Mouse (Mus musculus): ENCODE results near the gene Otud7b.

DNA sequence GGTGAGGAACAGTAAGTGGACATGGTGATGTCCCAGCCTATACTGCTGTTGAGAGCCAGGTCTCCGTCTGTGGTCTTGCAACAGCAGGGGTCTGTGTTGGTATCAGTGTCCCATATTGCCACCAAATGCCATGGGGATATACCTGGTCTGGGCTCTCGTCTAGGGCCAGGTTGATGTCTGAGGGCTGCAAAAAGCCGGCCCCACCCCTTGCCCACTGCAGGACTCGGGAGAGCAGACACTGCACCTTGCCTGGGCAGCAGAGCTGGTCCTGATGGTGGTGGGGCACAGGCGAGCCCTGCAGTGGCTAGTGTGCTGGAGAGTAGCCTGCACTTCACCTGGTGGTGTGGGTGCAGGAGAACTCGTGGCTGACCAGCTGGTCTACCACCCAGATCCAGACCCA, 26.3 kb upstream of the Otud7b start:
- no peak for TF ChIP-seq CTCF (IDR thresholded peaks at IDR 0.05; ENCODE audit: low read depth, low read length)
- no peak for TF ChIP-seq POLR2A (IDR thresholded peaks at IDR 0.05; ENCODE audit: borderline replicate concordance, low read depth, low read length)
